Mouse (Mus musculus) MEL (cell line): ENCODE results near the gene Ergic3.

Experiments
- BHLHE40 ChIP-seq: IDR thresholded peaks from 2 replicates; pipeline ENCODE4 v1.6.1; 2012; ENCODE audit warnings: low read depth, mild to moderate bottlenecking, inconsistent platforms, low read length, improper control_type of control experiment, borderline replicate concordance
- CTCF ChIP-seq, 3 experiments: IDR thresholded peaks in 2 of 3; conservative IDR thresholded peaks in 1 of 3; 2 replicates each; pipeline ENCODE4 v1.5.1; 2011 to 2012; ENCODE audit warnings: low read length in 3 of 3, low read depth in 2 of 3, mild to moderate bottlenecking in 2 of 3, improper control_type of control experiment in 1 of 3, inconsistent platforms in 1 of 3, mixed read lengths in 1 of 3, moderate library complexity in 1 of 3; ENCODE audit not compliant: control insufficient read depth in 1 of 3, insufficient read depth in 1 of 3, poor library complexity in 1 of 3, severe bottlenecking in 1 of 3
- E2F4 ChIP-seq: IDR thresholded peaks from 2 replicates; pipeline ENCODE4 v1.6.1; 2011; ENCODE audit warnings: low read depth, low read length, improper control_type of control experiment, borderline replicate concordance
- EP300 ChIP-seq, 2 experiments: IDR thresholded peaks; 2 replicates each; pipeline ENCODE4 v1.6.1; 2011; ENCODE audit warnings: improper control_type of control experiment in 2 of 2, low read length in 2 of 2, low read depth in 1 of 2, mild to moderate bottlenecking in 1 of 2
- HCFC1 ChIP-seq: IDR thresholded peaks from 2 replicates; pipeline ENCODE4 v1.6.1; 2012; ENCODE audit warnings: low read depth, mild to moderate bottlenecking, inconsistent platforms, low read length, improper control_type of control experiment, moderate library complexity
- KAT2A ChIP-seq: conservative IDR thresholded peaks from 2 replicates; pipeline ENCODE4 v1.6.1; 2012; ENCODE audit warnings: low read depth, low read length, improper control_type of control experiment, inconsistent platforms
- MEF2A ChIP-seq: IDR thresholded peaks from 2 replicates; pipeline ENCODE4 v1.6.1; 2014; ENCODE audit warnings: low read depth, mild to moderate bottlenecking, inconsistent platforms, low read length, improper control_type of control experiment; ENCODE audit not compliant: poor library complexity, insufficient replicate concordance, severe bottlenecking; ENCODE audit errors: extremely low read depth
- TAL1 ChIP-seq: IDR thresholded peaks from 2 replicates; pipeline ENCODE4 v1.6.1; 2012; ENCODE audit warnings: mild to moderate bottlenecking, inconsistent platforms, low read length, moderate library complexity, mixed read lengths
- TCF12 ChIP-seq: IDR thresholded peaks from 2 replicates; pipeline ENCODE4 v1.6.1; 2014; ENCODE audit warnings: low read depth, mild to moderate bottlenecking, inconsistent platforms, low read length, improper control_type of control experiment, moderate library complexity

DNA sequence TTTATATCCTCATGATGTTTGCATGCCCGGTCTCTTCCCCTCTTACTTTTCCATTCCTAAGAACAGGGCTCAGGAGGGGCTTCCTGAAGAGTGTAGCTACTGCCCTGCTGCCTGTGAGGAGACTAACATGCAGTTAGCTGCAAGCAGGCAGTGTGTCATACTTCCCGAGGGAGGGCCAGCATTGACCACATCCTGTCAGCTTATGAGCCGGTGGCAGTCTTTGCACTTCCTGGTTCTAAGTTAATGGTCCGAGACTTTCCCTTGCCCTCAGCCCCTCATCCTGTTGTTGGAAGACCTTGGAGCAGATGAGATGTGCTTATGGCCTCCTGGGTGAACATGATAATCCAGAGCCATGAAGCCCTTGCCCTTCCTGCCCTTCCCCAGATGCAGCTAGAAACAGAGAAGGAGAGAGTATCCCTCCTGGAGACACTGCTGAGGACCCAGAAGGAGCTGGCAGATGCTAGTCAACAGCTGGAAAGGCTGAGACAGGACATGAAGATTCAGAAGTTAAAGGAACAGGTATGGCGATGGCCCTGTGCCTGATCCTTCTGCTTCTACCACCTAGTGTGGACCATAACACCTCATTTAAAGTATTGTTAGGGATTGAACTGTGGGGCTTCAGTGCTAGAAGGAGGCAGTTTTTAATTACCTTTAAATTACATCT, 28.4 kb upstream of the Ergic3 start:
- TF ChIP-seq CTCF (IDR thresholded peaks at IDR 0.05 in 2 of 3, conservative IDR thresholded peaks at IDR 0.05 in 1 of 3; ENCODE audit: control insufficient read depth in 1 of 3, insufficient read depth in 1 of 3, low read depth in 2 of 3, low read length in 3 of 3, poor library complexity in 1 of 3, severe bottlenecking in 1 of 3) = no peak
- TF ChIP-seq HCFC1 = no peak
- TF ChIP-seq TAL1 = no peak
- no peak for TF ChIP-seq BHLHE40
- TF ChIP-seq MEF2A = no peak
- no peak for TF ChIP-seq EP300 (IDR thresholded peaks at IDR 0.05; ENCODE audit: low read depth in 1 of 2, low read length in 2 of 2)
- TF ChIP-seq E2F4 = no peak
- TF ChIP-seq TCF12 = no peak
- TF ChIP-seq KAT2A = no peak
